Mouse (Mus musculus): ENCODE measurements around the gene Gm973.
A peak's percentile ranks its signal among the peaks of the same experiment; 100 is the strongest.
"Not testable (repeated sequence)": the region's sequence is repeated elsewhere in the genome, so short reads cannot be mapped to it uniquely, and the experiment has no call there.

The Gm973 gene

GRCm38 (mm10) chr1:59623325-59624017, 107.4 kb downstream of the Gm973 start:
- peak; percentile 87 for DNase-seq (ENCODE audit: low read depth, low spot score)

DNA sequence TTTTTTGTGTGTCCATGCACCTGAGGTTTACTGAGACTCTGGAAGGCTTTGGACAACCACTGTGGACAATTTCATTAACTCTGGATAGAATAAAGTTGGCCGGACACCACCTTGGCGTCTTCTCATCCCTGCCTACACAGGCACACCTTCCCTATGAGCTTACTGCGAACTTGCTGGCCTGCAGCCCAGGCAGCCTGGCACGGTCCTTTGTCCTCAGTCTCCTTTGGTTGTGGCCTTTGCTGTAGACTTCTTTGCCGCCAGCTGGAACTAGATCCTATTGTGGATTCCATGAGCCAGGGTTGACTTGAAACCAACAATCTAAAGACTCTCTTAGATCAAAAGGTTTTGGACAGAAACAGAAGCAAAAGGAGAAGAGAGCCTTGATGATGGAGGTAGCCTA, 109.3 kb downstream of the Gm973 start:
- DNase-seq (ENCODE audit: low read depth, low spot score): no peak

GRCm38 (mm10) chr1:59629194-59629593, 113.1 kb downstream of the Gm973 start:
- peak; percentile 33 for DNase-seq (ENCODE audit: low read depth, low spot score)

DNA sequence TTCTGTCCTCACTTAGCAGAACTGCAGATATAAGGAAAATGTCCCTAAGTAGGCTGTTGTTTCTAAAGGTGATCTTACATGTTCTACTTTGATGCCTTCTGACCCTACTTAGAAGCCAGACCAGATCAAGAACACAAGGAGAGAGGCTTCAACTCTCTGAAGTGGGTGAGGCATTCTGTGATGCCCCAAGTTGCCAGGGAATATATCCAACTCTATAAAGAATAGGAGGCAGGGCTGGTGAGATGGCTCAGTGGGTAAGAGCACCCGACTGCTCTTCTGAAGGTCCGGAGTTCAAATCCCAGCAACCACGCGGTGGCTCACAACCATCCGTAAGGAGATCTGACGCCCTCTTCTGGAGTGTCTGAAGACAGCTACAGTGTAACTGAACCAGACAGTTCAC, 114.3 kb downstream of the Gm973 start:
- DNase-seq (ENCODE audit: low read depth, low spot score): not testable (repeated sequence)

- no peak for DNase-seq (ENCODE audit: low read depth, low spot score)
Observed at GRCm38 (mm10) chr1:59631986-59632659, 116.1 kb downstream of the Gm973 start.

DNA sequence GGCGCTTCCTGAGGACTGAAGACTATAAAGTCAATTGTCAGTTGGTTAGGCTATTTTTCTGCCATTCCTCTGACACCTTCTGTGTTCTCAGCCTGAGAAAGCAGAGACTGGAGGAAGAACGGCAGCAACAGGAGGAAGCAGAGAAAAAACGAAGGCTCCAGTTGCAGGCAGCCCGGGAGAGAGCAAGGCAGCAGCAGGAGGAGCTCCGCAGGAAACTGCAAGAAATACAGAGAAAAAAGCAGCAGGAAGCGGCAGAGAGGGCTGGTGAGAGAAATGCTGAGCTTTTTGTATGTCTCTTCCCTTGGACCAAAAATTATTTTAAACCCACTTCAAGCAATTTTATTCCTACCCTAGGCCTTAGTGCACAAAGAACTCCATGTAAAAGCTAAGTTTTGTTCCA, 117.0 kb downstream of the Gm973 start:
- DNase-seq (ENCODE audit: low read depth, low spot score): no peak

GRCm38 (mm10) chr1:59636349-59636748, 120.3 kb downstream of the Gm973 start:
- no peak for DNase-seq (ENCODE audit: low read depth, low spot score)

DNA sequence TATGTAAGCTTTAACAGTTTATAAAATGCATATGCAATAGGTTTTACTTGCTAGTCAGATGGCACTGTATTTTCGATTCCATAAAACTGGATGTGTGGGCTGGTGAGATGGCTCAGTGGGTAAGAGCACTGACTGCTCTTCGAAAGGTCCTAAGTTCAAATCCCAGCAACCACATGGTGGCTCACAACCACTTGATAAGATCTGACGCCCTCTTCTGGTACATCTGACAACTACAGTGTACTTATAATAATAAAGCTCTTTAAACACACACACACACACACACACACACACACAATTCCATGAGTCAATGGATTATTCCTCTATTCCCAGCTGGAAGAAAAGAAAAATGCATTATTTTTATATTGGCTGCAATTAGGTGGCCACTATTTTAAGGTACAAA, 122.3 kb downstream of the Gm973 start:
- DNase-seq (ENCODE audit: low read depth, low spot score): peak; percentile 74

GRCm38 (mm10) chr1:59642488-59642887, 126.4 kb downstream of the Gm973 start:
- DNase-seq (ENCODE audit: low read depth, low spot score): no peak

DNA sequence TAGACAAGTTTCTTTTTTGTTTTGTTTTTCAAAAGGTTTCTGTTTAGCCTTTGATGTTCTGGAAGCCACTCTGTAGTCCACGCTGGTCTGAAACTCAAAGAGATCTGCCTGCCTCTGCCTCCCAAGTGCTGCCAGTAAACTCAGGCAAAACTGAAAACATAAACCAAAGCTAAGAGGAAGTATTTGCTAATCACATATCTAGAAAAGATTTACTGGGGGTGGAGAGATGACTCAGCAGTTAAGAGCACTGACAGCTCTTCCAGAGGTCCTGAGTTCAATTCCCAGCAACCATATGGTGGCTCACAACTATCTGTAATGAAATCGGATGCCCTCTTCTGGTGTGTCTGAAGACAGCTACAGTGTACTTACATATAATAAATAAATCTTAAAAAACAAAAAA, 130.4 kb downstream of the Gm973 start:
- DNase-seq (ENCODE audit: low read depth, low spot score): not testable (repeated sequence)

DNA sequence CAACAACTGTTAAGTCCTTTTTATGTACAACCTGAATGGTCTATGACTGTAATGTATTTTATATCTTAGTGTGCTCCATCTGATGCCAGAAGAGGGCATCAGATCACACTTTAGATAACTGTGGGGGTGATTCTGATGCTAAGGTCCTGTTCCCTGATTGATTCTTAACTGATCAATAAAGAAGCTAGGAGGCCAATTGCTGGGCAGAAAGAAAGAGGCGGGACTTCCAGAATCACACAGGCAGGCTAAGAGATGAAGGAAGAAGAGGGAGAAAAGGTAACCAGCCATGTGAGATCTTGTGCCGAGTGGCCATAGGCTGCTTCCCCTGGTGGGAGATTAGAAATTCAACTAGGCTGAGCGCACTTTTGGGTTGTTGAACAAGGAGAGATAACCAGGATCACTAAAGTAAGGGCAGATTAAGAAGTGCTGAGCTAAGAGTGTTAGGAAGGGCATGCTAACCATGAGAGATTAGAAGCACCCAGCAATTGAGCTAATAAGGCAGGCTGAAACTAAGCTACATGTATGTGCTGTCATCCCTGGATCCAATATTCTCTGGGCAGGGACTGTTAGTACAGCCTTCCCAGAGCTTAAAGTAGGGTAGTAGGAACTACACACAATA, 135.2 kb downstream of the Gm973 start:
- peak; percentile 44 for DNase-seq (ENCODE audit: low read depth, low spot score)

DNA sequence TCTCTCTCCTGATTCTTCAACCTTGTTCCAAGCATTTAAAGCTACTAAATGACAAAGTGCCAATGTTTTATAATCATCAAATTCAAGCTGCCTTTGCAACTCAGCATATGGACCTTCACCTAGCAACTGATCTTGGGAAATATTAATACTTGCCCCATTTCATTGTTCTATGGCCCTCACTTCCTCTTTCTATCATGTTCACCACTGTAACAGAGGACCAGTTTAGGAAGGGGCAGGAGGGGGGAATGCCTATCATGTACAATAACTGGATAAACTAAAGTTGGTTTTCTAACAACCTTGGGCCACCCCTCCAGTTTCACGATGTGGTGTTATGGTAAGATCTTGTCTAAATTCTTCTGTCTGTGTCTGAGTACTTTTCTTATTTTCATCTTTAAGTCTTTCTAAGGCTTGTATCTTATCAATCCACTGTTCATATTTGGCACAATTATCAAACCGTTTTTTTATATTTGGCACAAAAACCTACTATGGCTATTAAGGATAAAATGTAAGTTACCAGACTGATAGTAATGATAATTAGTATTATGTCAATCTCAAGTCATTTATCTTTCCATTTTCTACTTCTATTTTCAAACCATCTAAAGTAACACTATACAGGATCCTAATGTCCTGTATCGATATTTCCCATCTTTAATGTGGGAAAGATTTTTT, 137.3 kb downstream of the Gm973 start:
- no peak for DNase-seq (ENCODE audit: low read depth, low spot score)

DNA sequence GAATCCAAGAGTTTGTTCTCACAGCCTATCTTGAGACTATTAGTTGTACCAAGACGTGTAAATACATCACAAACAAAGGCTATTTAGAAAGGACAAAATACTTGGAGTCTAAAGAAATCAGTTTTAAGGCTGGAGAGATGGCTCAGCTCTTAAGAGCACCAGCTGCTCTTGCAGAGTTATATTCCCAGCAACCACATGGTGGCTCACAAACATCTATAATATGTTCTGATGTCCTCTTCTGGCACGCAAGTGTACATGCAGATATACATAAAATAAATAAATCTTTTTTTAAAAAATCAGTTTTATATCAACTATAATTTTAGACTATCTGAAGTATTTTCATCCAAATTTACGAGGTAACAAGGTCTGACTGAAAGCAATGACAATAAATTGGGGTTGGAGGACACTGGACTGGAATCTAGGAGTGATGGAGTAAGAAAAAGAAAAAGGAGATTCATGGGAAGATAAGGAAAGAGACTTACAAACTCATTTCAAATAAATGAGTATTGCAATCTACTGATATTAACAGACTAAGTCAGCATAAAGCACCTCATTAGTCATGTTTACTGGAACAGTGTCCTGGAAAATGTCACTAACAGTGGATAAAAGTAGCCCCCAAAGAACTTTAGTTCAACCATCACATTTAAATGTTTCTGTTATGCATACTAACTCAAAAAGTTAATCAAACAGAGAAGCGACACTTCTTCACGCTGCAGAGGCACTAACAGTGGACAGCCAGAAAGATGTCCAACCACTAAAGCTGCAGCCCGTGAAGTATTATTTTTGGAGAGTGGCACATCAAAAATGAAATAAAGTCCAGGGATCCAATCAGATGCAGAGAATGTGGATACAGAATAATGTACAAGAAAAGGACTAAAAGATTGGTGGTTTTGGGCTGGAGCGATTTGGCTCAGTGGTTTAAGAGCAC, 140.4 kb downstream of the Gm973 start:
- DNase-seq (ENCODE audit: low read depth, low spot score): no peak

DNA sequence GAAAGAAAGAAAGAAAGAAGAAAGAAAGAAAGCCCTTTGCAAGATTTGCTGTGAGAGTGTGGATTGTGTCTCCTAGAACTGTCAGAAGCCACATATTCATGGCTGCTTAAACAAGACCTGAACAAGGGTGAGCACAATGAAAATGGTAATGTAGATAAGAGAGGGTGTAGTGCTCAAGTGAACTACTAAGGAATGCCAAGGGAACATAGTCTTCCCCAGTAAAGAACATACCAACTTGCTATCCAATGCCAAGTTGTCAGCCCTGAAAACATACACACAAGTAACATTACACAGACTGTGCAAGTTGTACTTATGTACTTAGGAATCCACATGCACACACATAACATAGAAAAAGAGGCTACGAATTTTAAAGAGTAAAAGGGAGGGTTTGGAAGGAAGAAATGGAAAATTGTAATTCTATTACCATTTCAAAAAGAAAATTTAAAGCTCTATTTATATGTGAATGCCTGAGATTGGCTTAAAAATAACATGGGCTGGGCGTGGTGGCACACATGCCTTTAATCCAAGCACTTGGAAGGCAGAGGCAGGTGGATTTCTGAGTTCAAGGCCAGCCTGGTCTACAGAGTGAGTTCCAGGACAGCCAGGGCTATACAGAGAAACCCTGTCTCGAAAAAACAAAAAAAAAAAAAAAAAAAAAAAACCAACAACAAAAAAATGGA, 147.5 kb downstream of the Gm973 start:
- peak; percentile 73 for DNase-seq (ENCODE audit: low read depth, low spot score)

GRCm38 (mm10) chr1:59668871-59669270, 152.8 kb downstream of the Gm973 start:
- DNase-seq (ENCODE audit: low read depth, low spot score): peak; percentile 40

DNA sequence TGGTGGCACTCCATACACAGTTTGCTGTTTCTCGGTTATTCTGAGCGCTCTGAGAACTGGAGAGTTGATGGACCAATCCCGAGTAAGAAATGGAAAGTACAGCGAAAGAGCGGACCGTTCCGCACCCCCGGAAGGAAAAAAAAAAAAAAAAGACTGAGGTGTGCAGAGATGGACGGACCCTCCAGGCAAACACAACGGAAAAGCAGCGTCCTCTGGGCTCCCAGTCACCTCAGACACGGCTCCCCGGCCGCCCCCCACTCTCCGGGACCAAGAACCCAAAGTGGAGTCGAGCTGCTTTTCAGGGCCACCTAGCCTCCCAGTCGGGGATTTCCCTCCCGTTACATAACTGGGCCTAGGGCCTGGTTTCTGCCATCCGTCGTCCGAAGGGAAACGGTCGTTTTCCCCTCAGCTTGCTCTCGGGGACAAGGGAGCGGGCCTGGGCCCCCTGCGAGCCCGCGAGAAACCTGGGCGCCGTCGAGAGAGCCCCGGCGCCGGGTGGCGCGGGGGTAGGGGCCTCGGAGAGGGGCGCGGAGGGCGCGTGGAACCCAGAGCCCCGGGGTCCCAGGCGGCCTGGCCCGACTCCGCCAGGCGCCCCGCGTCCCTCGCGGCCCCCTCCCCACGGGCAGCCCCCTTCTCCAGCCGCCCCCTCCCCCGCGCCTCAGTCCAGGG, 154.0 kb downstream of the Gm973 start:
- peak; percentile 69 for DNase-seq (ENCODE audit: low read depth, low spot score)

DNA sequence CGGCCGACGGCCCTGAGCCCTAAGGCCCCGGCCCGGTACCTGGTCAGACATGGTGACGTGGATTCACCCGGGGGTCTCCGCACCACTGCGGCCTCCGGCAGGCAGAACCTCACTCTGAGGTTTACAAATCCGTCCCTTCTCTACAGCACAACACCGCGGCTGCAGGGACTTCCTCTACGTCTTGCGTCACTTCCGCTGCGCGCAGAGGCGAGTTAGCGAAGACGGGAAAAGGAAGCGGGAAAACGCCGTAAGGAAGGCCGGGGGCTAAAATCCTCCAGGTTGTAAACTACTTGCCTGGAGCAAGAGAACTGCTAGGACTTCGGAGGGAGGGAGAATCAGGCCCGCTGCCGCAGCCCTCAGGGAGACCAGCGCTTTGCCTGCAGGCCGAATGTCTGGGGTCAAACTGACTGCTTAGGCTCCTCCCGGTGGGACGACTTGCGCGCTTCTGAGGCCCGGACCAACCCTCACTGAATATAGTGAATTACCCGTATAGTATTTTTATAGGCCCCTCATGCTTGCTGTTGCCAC, 154.6 kb downstream of the Gm973 start, which contains the start of gene Sumo1:
Sumo1 (minus strand) TSS at position 194 of the 528 bp plus-strand sequence.
- peak; percentile 97 for DNase-seq (ENCODE audit: low read depth, low spot score)

- no peak for DNase-seq (ENCODE audit: low read depth, low spot score)
Observed at GRCm38 (mm10) chr1:59673661-59674060, 157.6 kb downstream of the Gm973 start.

DNA sequence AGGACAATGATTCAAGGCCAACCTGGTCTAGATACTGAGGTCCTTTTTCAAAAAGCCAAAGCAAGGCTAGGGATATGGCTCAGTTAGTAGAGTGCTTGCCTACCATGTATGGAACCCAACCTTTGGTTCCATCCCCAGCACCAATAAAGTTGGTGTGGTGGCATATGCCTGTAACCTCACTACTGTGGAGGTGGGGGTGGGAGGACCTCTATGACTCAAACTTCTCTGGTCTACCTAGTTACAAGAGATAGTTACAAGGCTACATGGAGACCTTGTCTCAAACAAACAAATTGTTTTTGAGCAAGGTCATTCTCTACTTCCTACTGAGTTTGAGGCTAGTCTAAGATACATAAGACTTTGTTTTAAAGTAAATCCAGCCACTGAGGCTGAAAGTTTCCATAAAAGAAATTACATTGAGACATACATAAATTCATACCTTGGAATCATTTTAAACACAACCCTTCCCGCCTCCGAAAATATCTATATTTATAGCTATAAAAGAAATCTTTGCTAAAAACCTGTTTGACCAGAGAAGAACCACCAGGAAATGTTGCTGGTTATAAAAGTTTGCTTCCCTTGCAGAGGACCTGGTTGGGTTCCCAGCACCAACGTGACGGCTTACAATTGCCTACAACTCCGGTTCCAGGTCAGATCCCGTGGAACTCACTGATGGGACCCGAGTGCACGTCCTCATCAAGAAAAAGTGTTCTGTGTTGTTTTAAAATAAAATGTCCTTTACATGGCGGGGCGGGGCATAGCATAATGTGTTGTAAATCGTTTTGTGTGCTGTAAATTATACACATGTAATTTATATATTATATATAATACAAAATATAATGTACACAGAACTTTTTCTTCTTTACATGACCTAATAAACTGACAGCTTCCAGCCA, 168.1 kb downstream of the Gm973 start:
- DNase-seq (ENCODE audit: low read depth, low spot score): no peak
